Mouse (Mus musculus) c-Kit-positive CD71-positive TER-119-negative erythroid progenitor cells, embryonic 14.5 days (primary cell): Measurements from ENCODE around the gene Kcnk13.
"Not testable (repeated sequence)": the region's sequence is repeated elsewhere in the genome, so short reads cannot be mapped to it uniquely, and the experiment has no call there.

Experiments used
- DNase-seq: peaks from one replicate; pipeline ENCODE4 v3.0.0-alpha.2; 2013; ENCODE audit warnings: low read depth

Gene Kcnk13

DNA sequence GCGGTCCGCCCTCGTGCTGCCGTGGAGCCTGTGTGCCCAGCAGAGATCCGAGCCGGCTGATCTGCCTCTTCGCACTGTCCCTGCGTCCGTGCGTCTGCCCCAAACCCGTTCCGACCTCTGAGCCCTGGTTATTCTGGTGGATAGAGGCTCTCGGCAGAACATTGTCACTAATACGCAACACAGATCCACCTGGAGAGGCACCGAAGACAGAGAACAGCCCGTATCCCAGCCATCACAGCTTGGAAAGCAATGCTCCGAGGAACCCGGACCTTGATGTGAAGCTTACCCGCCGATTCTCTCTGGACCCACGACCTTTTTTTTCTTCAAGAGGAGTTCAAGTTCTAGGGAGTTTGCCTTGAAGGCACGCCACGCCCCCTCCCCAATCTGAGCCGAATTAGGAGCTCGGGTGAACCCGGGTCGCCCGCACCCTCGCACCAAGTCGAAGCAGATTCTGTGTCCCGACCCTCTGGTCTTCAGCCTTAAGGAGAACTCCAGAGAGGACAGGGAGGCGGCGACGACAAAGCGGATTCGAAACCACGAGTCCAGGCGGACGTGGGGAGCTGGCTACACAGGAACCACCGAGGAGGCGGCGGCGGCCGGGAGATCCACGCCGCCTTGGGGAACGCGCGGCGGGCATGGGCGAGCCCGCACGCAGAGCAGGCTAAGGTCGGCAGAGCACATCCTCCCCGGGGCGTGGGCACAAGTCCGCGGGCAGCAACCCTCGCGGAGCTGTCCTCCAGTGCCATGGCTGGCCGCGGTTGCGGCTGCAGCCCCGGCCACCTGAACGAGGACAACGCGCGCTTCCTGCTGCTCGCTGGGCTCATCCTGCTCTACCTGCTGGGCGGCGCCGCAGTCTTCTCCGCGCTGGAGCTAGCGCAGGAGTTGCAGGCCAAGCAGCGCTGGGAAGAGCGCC, 1.2 kb downstream of the Kcnk13 start:
- no peak for DNase-seq

- no peak for DNase-seq
Observed at GRCm38 (mm10) chr12:99966116-99966770, 1.9 kb downstream of the Kcnk13 start.

- DNase-seq, result no peak
Observed at GRCm38 (mm10) chr12:99966881-99967363, 2.6 kb downstream of the Kcnk13 start.

GRCm38 (mm10) chr12:99969906-99970305, 5.6 kb downstream of the Kcnk13 start:
- DNase-seq, result no peak

DNA sequence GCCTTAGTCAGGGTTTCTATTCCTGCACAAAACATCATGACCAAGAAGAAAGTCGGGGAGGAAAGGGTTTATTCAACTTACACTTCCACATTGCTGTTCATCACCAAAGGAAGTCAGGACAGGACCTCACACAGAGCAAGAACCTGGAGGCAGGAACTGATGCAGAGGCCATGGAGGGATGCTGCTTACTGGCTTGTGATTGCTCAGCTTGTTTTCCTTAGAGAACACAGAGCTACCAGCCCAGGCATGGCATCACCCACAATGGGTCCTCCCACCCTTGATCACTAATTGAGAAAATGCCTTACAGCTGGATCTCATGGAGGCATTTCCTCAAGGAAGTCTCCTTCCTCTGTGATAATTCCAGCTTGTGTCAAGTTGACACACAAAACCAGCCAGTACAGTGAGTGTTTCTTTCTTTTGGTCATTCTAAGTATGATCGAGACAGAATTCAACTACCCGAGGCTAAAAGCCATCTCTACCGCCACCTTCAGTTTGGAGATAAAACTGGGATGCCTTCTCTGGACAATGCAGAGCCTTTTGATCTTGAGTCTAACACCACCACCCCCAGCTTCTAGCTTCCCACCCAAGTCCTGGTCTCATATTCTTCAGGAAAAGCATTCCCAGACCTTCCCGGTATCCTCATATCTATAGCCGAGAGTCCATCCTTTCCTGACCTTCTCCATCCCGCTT, 7.1 kb downstream of the Kcnk13 start:
- DNase-seq, result not testable (repeated sequence)

- no peak for DNase-seq
Observed at GRCm38 (mm10) chr12:99972825-99973224, 8.5 kb downstream of the Kcnk13 start.

DNA sequence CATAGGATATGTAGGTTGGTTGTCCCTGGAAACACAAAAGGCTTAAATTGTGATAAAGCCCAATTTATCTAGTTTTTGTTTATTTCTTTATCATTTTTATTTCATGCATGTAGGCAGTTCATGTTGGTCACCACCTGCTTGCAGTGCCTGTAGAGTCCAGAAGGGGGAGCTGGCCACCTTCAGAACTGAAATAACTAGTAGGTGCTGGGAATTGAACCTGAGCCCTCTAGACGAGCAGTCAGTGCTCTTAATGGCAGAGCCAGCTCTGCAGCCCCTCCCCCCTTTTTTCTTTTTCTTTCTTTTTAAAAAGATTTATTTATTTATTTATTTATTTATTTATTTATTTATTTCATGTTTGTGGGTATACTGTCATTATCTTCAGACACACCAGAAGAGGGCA, 9.4 kb downstream of the Kcnk13 start:
- no peak for DNase-seq

DNA sequence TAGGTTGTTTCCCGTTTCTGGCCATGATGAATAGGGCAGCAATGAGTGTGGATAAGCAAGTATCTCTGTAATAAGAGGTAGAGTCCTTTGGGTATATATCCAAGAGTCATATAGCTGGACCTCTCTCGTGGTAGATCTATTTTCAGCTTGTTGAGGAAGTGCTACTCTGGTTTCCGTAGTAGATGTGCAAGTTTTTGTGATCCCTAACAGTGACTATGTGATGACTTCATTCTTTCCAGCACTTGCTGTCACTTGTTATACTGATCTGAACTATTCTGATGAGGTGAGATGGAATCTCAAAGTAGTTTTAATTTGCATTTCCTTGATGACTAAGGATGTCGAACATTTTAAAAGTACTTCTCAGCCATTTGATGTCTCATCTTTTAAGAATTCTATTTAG, 15.2 kb downstream of the Kcnk13 start:
- no peak for DNase-seq

DNA sequence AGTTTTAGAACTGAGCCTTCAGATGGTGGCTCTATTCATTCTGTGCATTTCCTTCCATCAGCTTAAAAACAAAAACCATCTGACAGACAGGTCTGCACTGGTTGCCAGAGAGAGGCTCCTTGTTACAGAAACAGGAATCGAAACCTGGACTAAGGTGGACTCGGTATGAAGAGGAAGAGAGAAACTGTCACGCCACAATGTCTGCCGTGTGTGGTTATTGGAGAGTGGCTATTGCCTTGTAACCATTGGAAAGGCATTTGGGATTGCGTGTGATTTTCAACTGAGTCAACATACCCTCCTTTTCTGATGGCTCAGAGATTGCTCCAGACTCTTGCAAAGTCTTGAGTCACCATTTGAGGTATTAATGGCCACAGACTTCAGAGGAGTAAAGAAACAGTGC, 22.5 kb downstream of the Kcnk13 start:
- no peak for DNase-seq

GRCm38 (mm10) chr12:99988144-99988543, 23.8 kb downstream of the Kcnk13 start:
- DNase-seq, result no peak

GRCm38 (mm10) chr12:99992362-99992862, 28.1 kb downstream of the Kcnk13 start:
- DNase-seq, result no peak

GRCm38 (mm10) chr12:99993146-99993890, 29.0 kb downstream of the Kcnk13 start:
- DNase-seq, result no peak

GRCm38 (mm10) chr12:99995951-99996350, 31.7 kb downstream of the Kcnk13 start:
- no peak for DNase-seq

DNA sequence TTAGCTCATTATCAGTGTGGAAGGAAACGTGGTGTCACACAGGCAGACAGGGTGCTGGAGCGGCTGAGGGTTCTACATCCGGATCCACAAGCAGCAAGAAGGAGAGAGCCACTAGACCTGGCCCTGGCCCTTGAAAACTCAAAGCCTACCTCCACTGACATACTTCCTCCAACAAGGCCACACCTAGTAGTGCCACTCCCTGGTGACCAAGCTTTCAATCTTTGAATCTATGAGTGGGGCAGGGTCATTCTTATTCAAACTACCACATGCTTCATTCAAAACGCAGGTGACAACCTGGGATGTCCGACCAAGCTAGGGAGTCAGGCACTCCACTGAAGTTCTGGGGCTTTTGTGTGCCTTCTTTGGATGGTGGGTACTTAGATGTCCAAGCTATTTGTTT, 35.4 kb downstream of the Kcnk13 start:
- no peak for DNase-seq

- no peak for DNase-seq
Observed at GRCm38 (mm10) chr12:100000381-100000780, 36.1 kb downstream of the Kcnk13 start.

- no peak for DNase-seq
Observed at GRCm38 (mm10) chr12:100001246-100001645, 36.9 kb downstream of the Kcnk13 start.

- no peak for DNase-seq
Observed at GRCm38 (mm10) chr12:100001910-100002309, 37.6 kb downstream of the Kcnk13 start.

GRCm38 (mm10) chr12:100002914-100003587, 38.8 kb downstream of the Kcnk13 start:
- no peak for DNase-seq

DNA sequence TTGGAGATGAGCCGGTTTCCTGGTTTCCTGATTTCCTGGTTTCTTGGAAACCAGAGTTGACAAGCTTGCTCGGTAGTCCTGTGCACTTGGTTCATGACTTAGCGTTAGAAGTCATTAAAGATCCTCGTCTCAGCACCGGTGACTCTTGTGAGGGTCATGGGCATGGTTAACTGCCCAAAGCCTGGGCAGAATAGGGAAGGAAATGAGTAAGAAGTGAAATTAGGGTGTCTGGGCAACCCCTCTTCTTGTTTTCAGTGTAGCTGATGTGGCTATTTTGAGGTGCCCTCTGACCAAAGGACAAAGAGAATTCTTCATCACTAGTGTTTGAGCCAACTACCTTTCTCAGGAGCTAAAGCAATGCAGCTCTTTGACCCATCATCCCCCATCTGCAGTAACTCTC, 41.0 kb downstream of the Kcnk13 start:
- no peak for DNase-seq

DNA sequence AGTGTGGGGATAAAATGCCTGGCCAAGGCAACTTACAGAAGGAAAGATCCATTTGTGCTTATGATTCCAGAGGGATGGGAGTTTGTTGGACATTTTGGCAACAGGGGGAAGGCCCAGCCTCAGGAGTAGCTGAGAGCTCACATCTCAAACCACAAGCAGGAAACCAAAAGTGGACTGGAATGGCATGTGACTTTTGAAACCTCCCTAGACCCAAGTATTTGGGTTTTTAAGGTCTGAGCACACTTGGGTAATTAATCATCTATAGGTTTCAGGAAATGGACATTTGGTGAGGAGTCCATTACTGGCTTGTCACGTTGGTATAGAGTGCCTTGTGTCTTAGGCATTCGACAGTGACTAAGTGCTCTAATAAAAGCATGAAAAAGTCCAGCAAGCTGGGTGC, 42.4 kb downstream of the Kcnk13 start:
- no peak for DNase-seq

- no peak for DNase-seq
Observed at GRCm38 (mm10) chr12:100012839-100013238, 48.5 kb downstream of the Kcnk13 start.
